Mouse (Mus musculus) CH12.LX (cell line): Measurements from ENCODE around the gene Irf2.

ENCODE experiments used
- CTCF ChIP-seq, 2 experiments: IDR thresholded peaks in 1 of 2; conservative IDR thresholded peaks in 1 of 2; 2 replicates each; pipeline ENCODE4 v1.5.1; 2011 to 2012; ENCODE audit warnings: low read depth in 2 of 2, low read length in 2 of 2, improper control_type of control experiment in 1 of 2, inconsistent platforms in 1 of 2, mild to moderate bottlenecking in 1 of 2, moderate library complexity in 1 of 2
- EP300 ChIP-seq: IDR thresholded peaks from 2 replicates; pipeline ENCODE4 v1.6.1; 2011; ENCODE audit warnings: low read length, improper control_type of control experiment
- MAX ChIP-seq: IDR thresholded peaks from 2 replicates; pipeline ENCODE4 v1.6.1; 2011; ENCODE audit warnings: low read length, improper control_type of control experiment
- PAX5 ChIP-seq: IDR thresholded peaks from 2 replicates; pipeline ENCODE4 v1.6.1; 2012; ENCODE audit warnings: low read length, inconsistent platforms, mixed read lengths
- POLR2A ChIP-seq: IDR thresholded peaks from 2 replicates; pipeline ENCODE4 v1.6.1; 2011; ENCODE audit warnings: low read depth, mild to moderate bottlenecking, improper control_type of control experiment, low read length
- TBP ChIP-seq: conservative IDR thresholded peaks from 2 replicates; pipeline ENCODE4 v1.6.1; 2011; ENCODE audit warnings: low read depth, low read length, improper control_type of control experiment
- TCF12 ChIP-seq: IDR thresholded peaks from 2 replicates; pipeline ENCODE4 v1.6.1; 2014; ENCODE audit warnings: low read depth, mild to moderate bottlenecking, inconsistent platforms, low read length, improper control_type of control experiment
- USF2 ChIP-seq: conservative IDR thresholded peaks from 2 replicates; pipeline ENCODE4 v1.6.1; 2011; ENCODE audit warnings: low read depth, low read length, improper control_type of control experiment
- ZNF384 ChIP-seq: IDR thresholded peaks from 2 replicates; pipeline ENCODE4 v1.6.1; 2012; ENCODE audit warnings: low read depth, low read length, improper control_type of control experiment, inconsistent platforms

GRCm38 (mm10) chr8:46888575-46888974 lies 149.0 kb downstream of the Irf2 start:
- TF ChIP-seq ZNF384, result no peak
- no peak for TF ChIP-seq CTCF (conservative IDR thresholded peaks at IDR 0.05 in 1 of 2, IDR thresholded peaks at IDR 0.05 in 1 of 2; ENCODE audit: low read depth in 2 of 2, low read length in 2 of 2)
- TF ChIP-seq TCF12, result no peak
- TF ChIP-seq POLR2A, result no peak
- no peak for TF ChIP-seq MAX
- TF ChIP-seq PAX5, result no peak
- TF ChIP-seq EP300, result no peak
- TF ChIP-seq TBP, result no peak
- no peak for TF ChIP-seq USF2
